Mouse (Mus musculus) midbrain, postnatal 0 days (tissue): ENCODE data around the gene Nipa1. TPM values are rescaled to one million over a fixed set of nuclear protein-coding genes. Genes with fewer than 3 reads are reported as not detected.

Experiments
- ATAC-seq: fragments of 200-750 bp; cut with Nextera tagmentation; 2 replicates; pipeline ENCODE4 v1.8.0; 2017; ENCODE audit warnings: moderate number of reproducible peaks, mild to moderate bottlenecking, moderate TSS enrichment, moderate library complexity; ENCODE audit not compliant: low FRiP score
- DNase-seq: peaks from one replicate; pipeline ENCODE4 v3.0.0-alpha.2; 2015; ENCODE audit warnings: low spot score
- H3K27ac ChIP-seq: fragments of 300-500 bp; sonication (generic); 2 replicates; pipeline ENCODE4 v1.5.1; 2014; ENCODE audit warnings: low read depth, mild to moderate bottlenecking, low read length, mixed read lengths
- H3K27me3 ChIP-seq: fragments of 300-500 bp; sonication (generic); 2 replicates; pipeline ENCODE4 v1.6.1; 2014; ENCODE audit warnings: low read length, control low read depth, mixed read lengths; ENCODE audit not compliant: insufficient read depth
- H3K36me3 ChIP-seq: fragments of 300-500 bp; sonication (generic); 2 replicates; pipeline ENCODE4 v1.6.1; 2014; ENCODE audit warnings: low read length, control low read depth, mixed read lengths; ENCODE audit not compliant: insufficient read depth
- H3K4me1 ChIP-seq: fragments of 300-500 bp; sonication (generic); 2 replicates; pipeline ENCODE4 v1.6.1; 2014; ENCODE audit warnings: mild to moderate bottlenecking, control low read depth, antibody characterized with exemption, low read length, mixed read lengths; ENCODE audit not compliant: insufficient read depth
- H3K4me2 ChIP-seq: fragments of 300-500 bp; sonication (generic); 2 replicates; pipeline ENCODE4 v1.6.1; 2014; ENCODE audit warnings: low read depth, mild to moderate bottlenecking, low read length, mixed read lengths; ENCODE audit not compliant: poor library complexity, severe bottlenecking
- H3K4me3 ChIP-seq: fragments of 300-500 bp; sonication (generic); 2 replicates; pipeline ENCODE4 v1.5.1; 2014; ENCODE audit warnings: low read depth, mild to moderate bottlenecking, low read length, moderate library complexity
- H3K9ac ChIP-seq: fragments of 300-500 bp; sonication (generic); replicated peaks from 2 replicates; pipeline ENCODE4 v1.6.1; 2014; ENCODE audit warnings: mild to moderate bottlenecking, low read length, moderate library complexity, mixed read lengths; ENCODE audit not compliant: poor library complexity, severe bottlenecking
- H3K9me3 ChIP-seq: fragments of 300-500 bp; sonication (generic); 2 replicates; pipeline ENCODE4 v1.6.1; 2016; ENCODE audit warnings: low read length, control low read depth
- CTCF ChIP-seq: IDR thresholded peaks from 2 replicates; pipeline ENCODE4 v1.5.1; 2016; ENCODE audit warnings: antibody characterized with exemption, mild to moderate bottlenecking
- WGBS: fragments of 180-500 bp; shearing (Covaris S2); extraction: QIAGEN DNeasy Blood & Tissue Kit; methylation state at CpG from one replicate; pipeline ENCODE4 v1.1.7; 2014; 5-methylcytosine and 5-hydroxymethylcytosine counted together
- polyA plus RNA-seq: library from polyadenylated mRNA; unstranded; fragments of >200 nt; fragmentation: Nextera tagmentation; extraction: Ambion mirVana; gene quantifications from 2 replicates; pipeline ENCODE4 v1.2.1, GENCODE M21; 2015
- total RNA-seq: library from RNA; depleted of rRNA; stranded (reverse); fragments of >200 nt; gene quantifications from 2 replicates; pipeline ENCODE4 v1.2.3, GENCODE M21; 2014; rRNA removed

Gene Nipa1
- 48.1 and 48.9 TPM in 2 replicates for total RNA-seq
- 30.3 and 31.7 TPM in 2 replicates for polyA plus RNA-seq

GRCm38 (mm10) chr7:56019930-56020253 lies at the start of gene Nipa1:
TSS of gene Nipa1 (minus strand) at chr7:56019954.
- peak within 1 kb of the TSS; percentile 64 for H3K4me2 ChIP-seq
- H3K4me3 ChIP-seq = peak within 1 kb of the TSS; percentile 86
- DNase-seq (no peak), ATAC-seq (no peak)
- H3K27me3 ChIP-seq = no peaks in the 10 kb centered on the region
- 0 out of 2 replicates have a peak, but pooled peaks cover 3% of the 10 kb centered on the region for H3K4me1 ChIP-seq
- 38% methylated on average over 3 of the region's 3 CpGs for WGBS
- TF ChIP-seq CTCF = no peak
- H3K36me3 ChIP-seq = no peaks in the 10 kb centered on the region
- H3K9ac ChIP-seq = peak within 1 kb of the TSS; percentile 82
- H3K27ac ChIP-seq = peak within 1 kb of the TSS; percentile 79
- H3K9me3 ChIP-seq = no peaks in the 10 kb centered on the region

DNA sequence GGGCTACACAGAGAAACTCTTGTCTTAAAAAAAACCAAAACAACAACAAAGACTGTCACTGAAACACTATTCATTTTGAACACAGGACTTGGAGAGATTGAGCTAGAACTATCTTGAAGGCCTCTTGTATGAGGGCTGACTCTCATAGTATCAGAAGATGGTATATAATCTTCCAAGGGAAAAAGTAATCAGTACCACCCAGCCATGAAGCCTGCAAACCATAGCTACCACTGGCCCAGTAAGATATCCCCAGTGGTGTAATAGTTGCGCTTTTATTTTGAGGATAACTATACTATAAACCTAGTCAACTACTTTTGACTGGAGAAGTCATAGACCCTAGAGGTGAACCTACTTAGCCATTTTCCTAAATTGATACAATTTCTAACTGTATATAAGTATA lies 46.9 kb upstream of the Nipa1 start:
- no peak for TF ChIP-seq CTCF
- Histone ChIP-seq H3K4me2 (no peak overlapping the region), H3K36me3 (no peaks in the 10 kb centered on the region), H3K27ac (no peak overlapping the region), H3K9me3 (no peaks in the 10 kb centered on the region), H3K27me3 (no peaks in the 10 kb centered on the region), H3K9ac (no peak overlapping the region), H3K4me1 (no peaks in the 10 kb centered on the region), H3K4me3 (no peak overlapping the region)
- WGBS = 100% methylated on average over 1 of the region's 1 CpGs
- ATAC-seq (no peak), DNase-seq (no peak)

DNA sequence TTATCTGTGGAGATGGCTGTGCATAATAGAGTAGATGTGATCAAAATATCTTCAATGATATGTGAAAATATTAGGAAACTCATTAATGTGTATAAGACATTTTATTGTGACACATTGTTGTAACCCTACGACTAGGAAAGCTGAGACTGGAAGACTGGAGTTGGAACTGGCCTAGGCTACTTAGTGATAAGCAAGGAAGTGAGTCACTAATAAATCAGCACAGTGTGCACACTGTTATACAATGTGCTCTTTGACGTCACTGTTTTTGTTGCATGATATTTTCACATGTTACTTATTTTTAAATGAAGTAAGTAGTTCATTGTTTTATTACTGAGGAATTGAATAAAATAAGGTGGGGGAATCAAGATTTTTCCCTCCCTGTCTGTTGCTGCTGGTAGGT lies 46.4 kb upstream of the Nipa1 start:
- H3K36me3 ChIP-seq = no peaks in the 10 kb centered on the region
- H3K27ac ChIP-seq = no peak overlapping the region
- ATAC-seq (no peak), DNase-seq (no peak)
- TF ChIP-seq CTCF = no peak
- WGBS = 80% methylated on average over 2 of the region's 2 CpGs
- no peaks in the 10 kb centered on the region for H3K4me1 ChIP-seq
- no peaks in the 10 kb centered on the region for H3K9me3 ChIP-seq
- H3K4me2 ChIP-seq = no peak overlapping the region
- no peak overlapping the region for H3K9ac ChIP-seq
- no peak overlapping the region for H3K4me3 ChIP-seq
- H3K27me3 ChIP-seq = no peaks in the 10 kb centered on the region

DNA sequence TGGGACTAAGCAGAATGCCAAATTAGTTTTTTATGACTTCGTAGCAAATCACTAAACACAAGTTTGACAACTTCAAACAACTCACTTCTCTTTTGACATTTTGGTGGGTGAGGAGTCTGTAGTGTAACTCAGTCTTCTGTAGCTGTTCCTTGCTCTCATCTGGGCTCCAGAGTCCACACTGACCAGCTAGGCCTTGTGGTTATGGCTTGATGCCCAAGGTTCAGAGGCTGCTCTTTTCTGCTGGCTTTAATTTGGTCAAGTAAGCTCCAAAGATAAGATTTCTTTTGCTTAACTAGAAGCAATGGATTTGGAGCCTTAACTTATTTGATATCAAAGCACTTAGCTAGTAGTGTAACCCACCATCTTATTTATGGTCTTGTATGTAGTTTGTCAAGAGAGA lies 45.1 kb upstream of the Nipa1 start:
- no peaks in the 10 kb centered on the region for H3K4me1 ChIP-seq
- H3K4me3 ChIP-seq = no peak overlapping the region
- H3K36me3 ChIP-seq = no peaks in the 10 kb centered on the region
- H3K27me3 ChIP-seq = no peaks in the 10 kb centered on the region
- no peaks in the 10 kb centered on the region for H3K9me3 ChIP-seq
- H3K4me2 ChIP-seq = no peak overlapping the region
- no peak for DNase-seq
- 100% methylated on average over 1 of the region's 1 CpGs for WGBS
- no peak overlapping the region for H3K9ac ChIP-seq
- ATAC-seq = no peak
- no peak overlapping the region for H3K27ac ChIP-seq
- TF ChIP-seq CTCF = no peak

DNA sequence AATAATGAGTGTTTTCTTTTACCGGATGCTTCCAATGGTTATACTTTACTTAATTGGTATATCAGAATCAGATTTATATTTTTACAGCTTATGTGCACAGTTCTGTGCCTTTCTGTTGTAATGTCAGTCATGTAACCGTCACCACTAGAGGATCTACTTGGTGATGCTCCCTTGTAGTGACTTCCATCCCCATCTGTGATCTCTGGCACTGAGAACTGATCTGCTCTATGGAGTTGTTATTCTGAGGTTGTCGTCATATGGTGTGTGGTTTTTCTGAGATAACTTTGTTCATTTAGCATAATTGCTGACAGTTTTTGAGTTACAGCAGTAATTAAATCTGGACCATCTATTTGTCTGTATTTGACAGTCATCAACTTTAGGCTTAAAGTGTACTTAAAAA lies 35.6 kb upstream of the Nipa1 start:
- Histone ChIP-seq H3K4me3 (no peak overlapping the region), H3K27ac (no peak overlapping the region), H3K9me3 (no peaks in the 10 kb centered on the region), H3K4me2 (no peak overlapping the region), H3K4me1 (peaks cover 8% of the 10 kb centered on the region), H3K9ac (no peak overlapping the region), H3K36me3 (peaks cover 11% of the 10 kb centered on the region; the same call in 1 of the 2 replicates), H3K27me3 (no peaks in the 10 kb centered on the region)
- DNase-seq (no peak), ATAC-seq (no peak)
- 92% methylated on average over 3 of the region's 3 CpGs for WGBS
- no peak for TF ChIP-seq CTCF

GRCm38 (mm10) chr7:56052996-56053395 lies 33.2 kb upstream of the Nipa1 start:
- Histone ChIP-seq H3K4me3 (no peak overlapping the region), H3K27me3 (no peaks in the 10 kb centered on the region), H3K4me1 (peaks cover 8% of the 10 kb centered on the region), H3K27ac (no peak overlapping the region), H3K9ac (no peak overlapping the region), H3K36me3 (peaks cover 11% of the 10 kb centered on the region; the same call in 1 of the 2 replicates), H3K9me3 (no peaks in the 10 kb centered on the region), H3K4me2 (no peak overlapping the region)
- TF ChIP-seq CTCF = no peak
- DNase-seq (no peak), ATAC-seq (no peak)
